Mouse (Mus musculus): ENCODE measurements around the gene Wrb. TPM values are rescaled to one million over a fixed set of nuclear protein-coding genes. Genes with fewer than 3 reads are reported as not detected.
"Not testable (repeated sequence)": the region's sequence is repeated elsewhere in the genome, so short reads cannot be mapped to it uniquely, and the experiment has no call there.

Wrb gene
- 128 and 132 TPM in 2 replicates for polyA plus RNA-seq (2014; fragmentation: Nextera tagmentation; extraction: Ambion mirVana)

DNA sequence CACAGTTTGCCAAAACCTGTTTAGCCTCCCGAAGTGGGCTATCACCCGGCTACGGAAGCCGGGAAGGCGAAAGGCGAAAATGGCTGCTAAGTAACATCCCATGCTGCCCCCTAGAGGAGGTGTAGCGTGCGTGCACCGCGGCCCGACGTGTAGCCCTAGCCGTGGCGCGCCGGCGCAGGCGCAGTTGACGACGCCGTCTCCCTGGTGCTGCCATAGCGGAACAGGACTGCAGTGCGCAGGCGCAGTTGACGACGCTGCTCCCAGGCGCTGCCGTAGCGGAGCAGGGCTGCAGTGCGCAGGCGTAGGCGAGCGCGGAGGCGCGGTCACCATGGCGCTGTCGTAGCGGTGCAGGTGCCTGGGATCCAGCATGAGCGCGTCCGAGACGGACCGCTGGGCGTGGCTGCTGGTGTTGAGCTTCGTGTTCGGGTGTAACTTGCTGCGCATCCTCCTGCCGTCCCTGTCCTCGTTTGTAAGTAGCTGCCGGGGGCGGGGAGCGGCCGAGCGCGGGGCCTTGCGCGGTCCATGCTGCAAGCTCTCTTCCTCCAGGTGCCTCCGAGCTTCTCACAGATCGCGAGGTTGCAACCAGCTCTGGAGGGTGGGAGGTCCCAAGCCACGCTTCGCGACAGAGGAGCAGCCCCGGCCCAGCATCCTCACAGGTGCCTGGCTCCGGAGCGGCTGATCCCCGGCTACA lies at the start of gene Wrb:
Gene Wrb, plus strand, starts transcription at position 298 of the 691 bp plus-strand sequence.
- peak within 1 kb of the TSS; percentile 71 for H3K4me3 ChIP-seq (ENCODE audit: low read depth, low read length)
- H3K4me2 ChIP-seq = peak within 1 kb of the TSS; percentile 61
- no peaks in the 10 kb centered on the region for H3K36me3 ChIP-seq (ENCODE audit: control insufficient read depth, insufficient read depth, low read length)
- H3K4me1 ChIP-seq (ENCODE audit: control insufficient read depth, insufficient read depth, low read length) = peaks cover 8% of the 10 kb centered on the region
- H3K27ac ChIP-seq (ENCODE audit: low read depth, low read length) = peak within 1 kb of the TSS; percentile 4; the same call in 1 of the 2 replicates
- peak; percentile 98 for ATAC-seq (ENCODE audit: low FRiP score)
- under 1% methylated on average over 68 of the region's 68 CpGs for WGBS
- DNase-seq (ENCODE audit: low spot score, missing footprints) = peak; percentile 100
- no peaks in the 10 kb centered on the region for H3K27me3 ChIP-seq (ENCODE audit: control insufficient read depth, insufficient read depth, low read length)
- no peaks in the 10 kb centered on the region; the same call in 1 of the 2 replicates for H3K9me3 ChIP-seq (ENCODE audit: control insufficient read depth, low read length)
- peak within 1 kb of the TSS; percentile 67 for H3K9ac ChIP-seq (ENCODE audit: low read length)

DNA sequence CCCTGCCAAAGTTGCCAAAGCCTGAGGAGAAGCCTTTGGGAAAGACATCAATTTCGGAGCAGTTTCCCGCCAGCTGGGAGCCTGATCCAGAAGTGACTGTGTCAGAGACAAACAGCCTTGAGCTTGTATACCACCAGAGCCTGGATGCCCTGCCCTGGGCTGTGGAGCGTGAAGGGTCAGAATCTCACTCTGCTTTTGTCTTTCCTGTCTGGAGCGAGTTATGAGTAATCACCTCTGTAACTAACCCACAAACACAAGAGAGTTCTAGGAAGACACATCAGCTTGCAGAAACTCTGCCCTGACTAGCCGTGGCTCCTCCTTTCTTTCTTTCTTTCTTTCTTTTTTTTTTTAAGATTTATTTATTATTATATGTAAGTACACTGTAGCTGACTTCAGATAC lies 49.2 kb upstream of the Wrb start:
- H3K4me3 ChIP-seq (ENCODE audit: low read depth, low read length) = no peak overlapping the region
- H3K27me3 ChIP-seq (ENCODE audit: control insufficient read depth, insufficient read depth, low read length) = no peaks in the 10 kb centered on the region
- no peak overlapping the region for H3K9ac ChIP-seq (ENCODE audit: low read length)
- DNase-seq (ENCODE audit: low spot score, missing footprints) (no peak), ATAC-seq (ENCODE audit: low FRiP score) (no peak)
- no peaks in the 10 kb centered on the region for H3K36me3 ChIP-seq (ENCODE audit: control insufficient read depth, insufficient read depth, low read length)
- no peaks in the 10 kb centered on the region for H3K9me3 ChIP-seq (ENCODE audit: control insufficient read depth, low read length)
- WGBS = 84% methylated on average over 5 of the region's 5 CpGs
- no peak overlapping the region for H3K4me2 ChIP-seq
- H3K27ac ChIP-seq (ENCODE audit: low read depth, low read length) = no peak overlapping the region
- H3K4me1 ChIP-seq (ENCODE audit: control insufficient read depth, insufficient read depth, low read length) = no peaks in the 10 kb centered on the region

GRCm38 (mm10) chr16:96097811-96098210 lies 47.4 kb upstream of the Wrb start:
- not testable (repeated sequence) for H3K9me3 ChIP-seq (ENCODE audit: control insufficient read depth, low read length); ATAC-seq (ENCODE audit: low FRiP score); H3K4me2 ChIP-seq; H3K36me3 ChIP-seq (ENCODE audit: control insufficient read depth, insufficient read depth, low read length); H3K4me1 ChIP-seq (ENCODE audit: control insufficient read depth, insufficient read depth, low read length); H3K9ac ChIP-seq (ENCODE audit: low read length); H3K27ac ChIP-seq (ENCODE audit: low read depth, low read length); DNase-seq (ENCODE audit: low spot score, missing footprints); H3K4me3 ChIP-seq (ENCODE audit: low read depth, low read length); H3K27me3 ChIP-seq (ENCODE audit: control insufficient read depth, insufficient read depth, low read length)

GRCm38 (mm10) chr16:96103036-96103435 lies 42.2 kb upstream of the Wrb start:
- no peaks in the 10 kb centered on the region for H3K27me3 ChIP-seq (ENCODE audit: control insufficient read depth, insufficient read depth, low read length)
- no peaks in the 10 kb centered on the region for H3K4me1 ChIP-seq (ENCODE audit: control insufficient read depth, insufficient read depth, low read length)
- 48% methylated on average over 2 of the region's 2 CpGs for WGBS
- no peak overlapping the region for H3K4me3 ChIP-seq (ENCODE audit: low read depth, low read length)
- no peak for ATAC-seq (ENCODE audit: low FRiP score)
- H3K9me3 ChIP-seq (ENCODE audit: control insufficient read depth, low read length) = no peaks in the 10 kb centered on the region
- H3K27ac ChIP-seq (ENCODE audit: low read depth, low read length) = no peak overlapping the region
- H3K36me3 ChIP-seq (ENCODE audit: control insufficient read depth, insufficient read depth, low read length) = no peaks in the 10 kb centered on the region
- no peak overlapping the region for H3K4me2 ChIP-seq
- DNase-seq (ENCODE audit: low spot score, missing footprints) = no peak
- no peak overlapping the region for H3K9ac ChIP-seq (ENCODE audit: low read length)

DNA sequence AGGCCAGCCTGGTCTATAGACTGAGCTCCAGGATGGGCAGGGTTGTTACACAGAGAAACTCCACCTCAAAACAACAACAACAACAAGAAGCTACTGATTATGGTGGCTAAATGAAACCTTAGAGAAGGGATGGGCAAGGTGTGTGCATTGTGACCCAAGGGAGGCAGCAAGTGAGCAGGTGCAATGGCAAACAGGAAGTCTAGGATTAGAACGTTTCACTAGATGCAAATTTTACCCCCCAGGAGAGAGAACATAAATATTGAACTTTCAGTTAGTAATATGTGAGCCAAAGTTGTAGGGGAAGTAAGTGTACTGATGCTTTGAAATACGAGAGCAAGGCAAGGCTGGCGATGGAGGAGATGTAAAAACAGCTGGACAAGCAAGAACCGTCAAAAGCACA lies 35.5 kb upstream of the Wrb start:
- H3K27me3 ChIP-seq (ENCODE audit: control insufficient read depth, insufficient read depth, low read length) = no peaks in the 10 kb centered on the region
- ATAC-seq (ENCODE audit: low FRiP score) = no peak
- 72% methylated on average over 4 of the region's 4 CpGs for WGBS
- H3K27ac ChIP-seq (ENCODE audit: low read depth, low read length) = no peak overlapping the region
- no peaks in the 10 kb centered on the region for H3K4me1 ChIP-seq (ENCODE audit: control insufficient read depth, insufficient read depth, low read length)
- no peaks in the 10 kb centered on the region for H3K36me3 ChIP-seq (ENCODE audit: control insufficient read depth, insufficient read depth, low read length)
- H3K4me2 ChIP-seq = no peak overlapping the region
- no peak overlapping the region for H3K9ac ChIP-seq (ENCODE audit: low read length)
- H3K4me3 ChIP-seq (ENCODE audit: low read depth, low read length) = no peak overlapping the region
- no peaks in the 10 kb centered on the region for H3K9me3 ChIP-seq (ENCODE audit: control insufficient read depth, low read length)
- no peak for DNase-seq (ENCODE audit: low spot score, missing footprints)

DNA sequence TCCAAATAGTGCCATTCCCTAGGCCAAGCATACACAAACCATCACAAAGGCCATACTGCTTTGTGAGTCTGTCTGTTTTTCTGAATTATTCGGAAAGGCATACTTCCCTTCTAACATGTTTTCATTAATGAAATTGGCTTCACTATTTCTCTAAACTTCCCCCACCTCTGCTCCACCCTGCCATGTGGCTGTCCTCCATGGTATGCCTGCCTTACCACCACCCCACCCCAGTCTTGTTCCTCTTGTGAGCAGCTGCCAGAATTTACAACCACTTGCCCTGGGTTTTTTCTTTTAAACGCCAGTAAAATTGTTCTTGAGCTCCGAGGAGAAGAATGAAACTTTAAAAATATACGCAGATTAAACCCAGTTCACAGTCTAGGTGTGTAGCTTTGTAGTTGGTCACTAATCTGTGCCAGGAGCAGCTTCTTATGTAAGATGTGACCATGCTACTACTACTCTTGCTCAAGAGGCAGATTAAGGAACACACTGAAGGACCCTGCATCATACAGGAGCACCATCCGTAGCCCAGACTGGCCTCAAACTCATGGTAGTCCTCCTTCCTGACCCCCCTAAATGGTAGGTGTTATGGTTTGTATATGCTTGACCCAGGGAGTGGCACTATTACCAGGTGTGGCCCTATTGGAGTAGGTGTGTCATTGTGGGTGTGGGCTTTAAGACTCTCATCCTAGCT lies 34.4 kb upstream of the Wrb start:
- no peaks in the 10 kb centered on the region for H3K27me3 ChIP-seq (ENCODE audit: control insufficient read depth, insufficient read depth, low read length)
- no peak overlapping the region for H3K4me2 ChIP-seq
- no peak for ATAC-seq (ENCODE audit: low FRiP score)
- no peak overlapping the region for H3K4me3 ChIP-seq (ENCODE audit: low read depth, low read length)
- no peak overlapping the region for H3K9ac ChIP-seq (ENCODE audit: low read length)
- H3K4me1 ChIP-seq (ENCODE audit: control insufficient read depth, insufficient read depth, low read length) = no peaks in the 10 kb centered on the region
- DNase-seq (ENCODE audit: low spot score, missing footprints) = no peak
- 87% methylated on average over 5 of the region's 5 CpGs for WGBS
- H3K27ac ChIP-seq (ENCODE audit: low read depth, low read length) = no peak overlapping the region
- H3K36me3 ChIP-seq (ENCODE audit: control insufficient read depth, insufficient read depth, low read length) = no peaks in the 10 kb centered on the region
- H3K9me3 ChIP-seq (ENCODE audit: control insufficient read depth, low read length) = no peaks in the 10 kb centered on the region

GRCm38 (mm10) chr16:96112769-96113168 lies 32.4 kb upstream of the Wrb start:
- ATAC-seq (ENCODE audit: low FRiP score) = no peak

GRCm38 (mm10) chr16:96114729-96115128 lies 30.5 kb upstream of the Wrb start:
- no peak for DNase-seq (ENCODE audit: low spot score, missing footprints)
- Histone ChIP-seq H3K27me3 (ENCODE audit: control insufficient read depth, insufficient read depth, low read length) (no peaks in the 10 kb centered on the region), H3K4me3 (ENCODE audit: low read depth, low read length) (no peak overlapping the region), H3K27ac (ENCODE audit: low read depth, low read length) (no peak overlapping the region), H3K4me1 (ENCODE audit: control insufficient read depth, insufficient read depth, low read length) (no peaks in the 10 kb centered on the region), H3K9me3 (ENCODE audit: control insufficient read depth, low read length) (no peaks in the 10 kb centered on the region), H3K36me3 (ENCODE audit: control insufficient read depth, insufficient read depth, low read length) (no peaks in the 10 kb centered on the region), H3K9ac (ENCODE audit: low read length) (no peak overlapping the region), H3K4me2 (no peak overlapping the region)
- 54% methylated on average over 4 of the region's 4 CpGs for WGBS
- no peak for ATAC-seq (ENCODE audit: low FRiP score)

More at GRCm38 (mm10) chr16:96112769-96113168, 32.4 kb upstream of the Wrb start:
- Histone ChIP-seq H3K9me3 (ENCODE audit: control insufficient read depth, low read length) (no peaks in the 10 kb centered on the region), H3K4me3 (ENCODE audit: low read depth, low read length) (no peak overlapping the region), H3K27me3 (ENCODE audit: control insufficient read depth, insufficient read depth, low read length) (no peaks in the 10 kb centered on the region), H3K4me2 (no peak overlapping the region), H3K9ac (ENCODE audit: low read length) (no peak overlapping the region), H3K27ac (ENCODE audit: low read depth, low read length) (no peak overlapping the region), H3K36me3 (ENCODE audit: control insufficient read depth, insufficient read depth, low read length) (no peaks in the 10 kb centered on the region), H3K4me1 (ENCODE audit: control insufficient read depth, insufficient read depth, low read length) (no peaks in the 10 kb centered on the region)
- 51% methylated on average over 2 of the region's 2 CpGs for WGBS
- DNase-seq (ENCODE audit: low spot score, missing footprints) = no peak

DNA sequence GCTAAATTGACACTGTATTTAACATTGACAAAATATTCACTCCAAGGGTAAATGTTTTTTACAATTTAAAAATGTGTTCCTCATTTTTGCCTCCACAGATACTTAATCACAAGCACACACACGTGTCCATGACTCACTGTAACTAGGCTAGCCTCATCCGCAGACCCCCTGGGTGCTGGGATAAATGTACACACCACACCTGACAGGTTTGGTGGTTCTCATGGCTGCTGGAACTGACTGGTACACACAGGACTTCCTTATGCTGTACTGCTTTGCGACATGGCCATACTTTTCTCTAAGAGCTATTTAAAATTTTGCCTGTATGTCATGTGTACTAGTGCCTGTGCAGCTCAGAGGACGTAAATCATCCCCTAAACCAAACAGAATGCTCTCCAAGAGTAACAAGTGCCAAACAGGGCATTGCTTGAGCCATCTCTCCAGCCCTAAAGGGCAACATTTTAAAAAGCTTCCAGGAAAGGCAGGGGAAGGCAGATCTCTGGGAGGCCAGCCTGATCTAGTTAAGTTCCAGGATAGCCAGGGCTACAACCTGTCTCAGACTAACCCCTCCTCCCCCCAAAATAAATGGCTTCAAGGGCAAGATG lies 25.1 kb upstream of the Wrb start:
- H3K27me3 ChIP-seq (ENCODE audit: control insufficient read depth, insufficient read depth, low read length) = no peaks in the 10 kb centered on the region
- no peaks in the 10 kb centered on the region for H3K4me1 ChIP-seq (ENCODE audit: control insufficient read depth, insufficient read depth, low read length)
- H3K36me3 ChIP-seq (ENCODE audit: control insufficient read depth, insufficient read depth, low read length) = peaks cover 30% of the 10 kb centered on the region
- no peak overlapping the region for H3K4me2 ChIP-seq
- H3K9ac ChIP-seq (ENCODE audit: low read length) = no peak overlapping the region
- H3K9me3 ChIP-seq (ENCODE audit: control insufficient read depth, low read length) = no peaks in the 10 kb centered on the region
- peak; percentile 86 for DNase-seq (ENCODE audit: low spot score, missing footprints)
- 83% methylated on average over 4 of the region's 4 CpGs for WGBS
- H3K4me3 ChIP-seq (ENCODE audit: low read depth, low read length) = no peak overlapping the region
- no peak for ATAC-seq (ENCODE audit: low FRiP score)
- H3K27ac ChIP-seq (ENCODE audit: low read depth, low read length) = no peak overlapping the region
